Mouse (Mus musculus) heart, adult 2 months (tissue): Measurements from ENCODE around the gene Tmem80.

Experiments used
- CTCF ChIP-seq: fragments of 200-600 bp; IDR thresholded peaks from 2 replicates; pipeline ENCODE4 v1.8.1; 2022; ENCODE audit warnings: antibody characterized with exemption, mild to moderate bottlenecking, moderate library complexity
- EP300 ChIP-seq: fragments of 200-500 bp; IDR thresholded peaks from 2 replicates; pipeline ENCODE4 v1.6.1; 2011; ENCODE audit warnings: low read depth, low read length, control low read depth; ENCODE audit not compliant: insufficient read depth
- POLR2A ChIP-seq: fragments of 200-500 bp; IDR thresholded peaks from 2 replicates; pipeline ENCODE4 v1.6.1; 2011; ENCODE audit warnings: mild to moderate bottlenecking, low read depth, low read length, control low read depth; ENCODE audit not compliant: insufficient read depth

DNA sequence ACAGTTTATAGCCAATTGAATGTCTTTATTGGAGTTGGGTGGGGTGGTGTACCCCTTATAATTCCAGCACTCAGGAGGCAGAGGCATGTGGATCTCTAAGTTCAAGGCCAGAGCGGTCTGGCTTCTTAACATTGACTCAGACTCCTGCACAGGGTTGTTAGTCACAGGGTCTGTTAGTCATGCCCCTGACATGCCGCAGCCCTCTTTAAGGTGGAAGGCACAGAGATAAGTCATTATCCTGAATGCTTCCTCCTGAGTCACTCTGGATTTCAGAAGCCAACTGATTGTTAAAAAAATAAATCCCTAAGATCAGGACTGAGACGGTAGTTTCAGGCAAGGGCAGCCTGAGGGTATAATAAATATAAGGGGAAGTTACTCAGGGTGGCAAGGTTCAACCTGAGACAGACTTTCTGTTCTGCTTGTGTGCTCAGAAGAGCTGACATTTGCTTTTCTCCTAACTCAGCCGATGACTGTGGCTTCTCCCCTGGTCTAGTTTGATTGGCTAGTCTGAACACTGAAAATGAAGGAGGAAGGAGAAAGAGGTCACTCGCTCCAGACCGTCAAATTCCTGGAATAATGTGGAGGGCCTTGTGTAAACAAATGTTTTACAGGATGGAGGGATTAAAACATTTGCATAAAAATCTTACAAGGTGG, 44.5 kb downstream of the Tmem80 start:
- TF ChIP-seq CTCF (no peak), EP300 (no peak), POLR2A (no peak)
